Mouse (Mus musculus): ENCODE measurements at regions not wholly inside any gene's neighbourhood (a gene's known extent, or its start where the extent isn't known, plus 50 kb on each side); places are given as distances from the start of the nearest gene placed in this dataset.

- ATAC-seq (ENCODE audit: insufficient number of reproducible peaks, low FRiP score, low TSS enrichment), result no peak
These were observed 653.9 kb downstream of the Fat4 start for GRCm38 (mm10) chr3:39540530-39541118.

- ATAC-seq (ENCODE audit: insufficient number of reproducible peaks, low FRiP score, low TSS enrichment), result no peak
These were observed 672.8 kb downstream of the Fat4 start for GRCm38 (mm10) chr3:39559460-39560041.

- ATAC-seq (ENCODE audit: insufficient number of reproducible peaks, low FRiP score, low TSS enrichment), result no peak
These were observed 674.2 kb downstream of the Fat4 start for GRCm38 (mm10) chr3:39560951-39561350.

GRCm38 (mm10) chr3:39571444-39572237 lies 684.9 kb downstream of the Fat4 start:
- no peak for ATAC-seq (ENCODE audit: insufficient number of reproducible peaks, low FRiP score, low TSS enrichment)

- no peak for ATAC-seq (ENCODE audit: insufficient number of reproducible peaks, low FRiP score, low TSS enrichment)
These were observed 688.5 kb downstream of the Fat4 start for GRCm38 (mm10) chr3:39575200-39575599.

GRCm38 (mm10) chr3:39591312-39591711 lies 704.6 kb downstream of the Fat4 start:
- no peak for ATAC-seq (ENCODE audit: insufficient number of reproducible peaks, low FRiP score, low TSS enrichment)

- no peak for ATAC-seq (ENCODE audit: insufficient number of reproducible peaks, low FRiP score, low TSS enrichment)
These were observed 705.8 kb downstream of the Fat4 start for GRCm38 (mm10) chr3:39592349-39593117.

GRCm38 (mm10) chr3:39609937-39610336 lies 723.2 kb downstream of the Fat4 start:
- ATAC-seq (ENCODE audit: insufficient number of reproducible peaks, low FRiP score, low TSS enrichment), result no peak

- ATAC-seq (ENCODE audit: insufficient number of reproducible peaks, low FRiP score, low TSS enrichment), result no peak
These were observed 725.7 kb downstream of the Fat4 start for GRCm38 (mm10) chr3:39612408-39612807.

GRCm38 (mm10) chr3:39637924-39638323 lies 751.2 kb downstream of the Fat4 start:
- ATAC-seq (ENCODE audit: insufficient number of reproducible peaks, low FRiP score, low TSS enrichment), result no peak

GRCm38 (mm10) chr3:39643194-39643593 lies 756.5 kb downstream of the Fat4 start:
- no peak for ATAC-seq (ENCODE audit: insufficient number of reproducible peaks, low FRiP score, low TSS enrichment)

- no peak for ATAC-seq (ENCODE audit: insufficient number of reproducible peaks, low FRiP score, low TSS enrichment)
These were observed 780.1 kb downstream of the Fat4 start for GRCm38 (mm10) chr3:39666817-39667216.

- no peak for ATAC-seq (ENCODE audit: insufficient number of reproducible peaks, low FRiP score, low TSS enrichment)
These were observed 782.4 kb downstream of the Fat4 start for GRCm38 (mm10) chr3:39669145-39669544.

- no peak for ATAC-seq (ENCODE audit: insufficient number of reproducible peaks, low FRiP score, low TSS enrichment)
These were observed 787.3 kb downstream of the Fat4 start for GRCm38 (mm10) chr3:39673997-39674396.

- no peak for ATAC-seq (ENCODE audit: insufficient number of reproducible peaks, low FRiP score, low TSS enrichment)
These were observed 788.2 kb downstream of the Fat4 start for GRCm38 (mm10) chr3:39674927-39675326.

GRCm38 (mm10) chr3:39705610-39706009 lies 818.9 kb downstream of the Fat4 start:
- no peak for ATAC-seq (ENCODE audit: insufficient number of reproducible peaks, low FRiP score, low TSS enrichment)

- no peak for ATAC-seq (ENCODE audit: insufficient number of reproducible peaks, low FRiP score, low TSS enrichment)
These were observed 818.0 kb upstream of the Intu start for GRCm38 (mm10) chr3:39712795-39713709.

GRCm38 (mm10) chr3:39714056-39714592 lies 817.0 kb upstream of the Intu start:
- no peak for ATAC-seq (ENCODE audit: insufficient number of reproducible peaks, low FRiP score, low TSS enrichment)

GRCm38 (mm10) chr3:39718946-39719545 lies 812.0 kb upstream of the Intu start:
- no peak for ATAC-seq (ENCODE audit: insufficient number of reproducible peaks, low FRiP score, low TSS enrichment)

All from cerebellum, adult (tissue).